Mouse (Mus musculus) neural tube, embryonic 13.5 days (tissue): ENCODE measurements around the gene Soga1. TPM values are rescaled to one million over a fixed set of nuclear protein-coding genes. Genes with fewer than 3 reads are reported as not detected.

Experiments
- ATAC-seq: fragments of 200-750 bp; cut with Nextera tagmentation; 2 replicates; pipeline ENCODE4 v1.8.0; 2017; ENCODE audit warnings: low read depth, mild to moderate bottlenecking, moderate TSS enrichment, moderate library complexity
- H3K27ac ChIP-seq: fragments of 300-500 bp; sonication (generic); replicated peaks from 2 replicates; pipeline ENCODE4 v1.5.1; 2015; ENCODE audit warnings: moderate library complexity, mild to moderate bottlenecking, inconsistent platforms
- H3K27me3 ChIP-seq: fragments of 300-500 bp; sonication (generic); 2 replicates; pipeline ENCODE4 v1.6.1; 2015; ENCODE audit warnings: mild to moderate bottlenecking, inconsistent platforms
- H3K36me3 ChIP-seq: fragments of 300-500 bp; sonication (generic); 2 replicates; pipeline ENCODE4 v1.6.1; 2015; ENCODE audit warnings: mild to moderate bottlenecking, inconsistent platforms
- H3K4me1 ChIP-seq: fragments of 300-500 bp; sonication (generic); replicated peaks from 2 replicates; pipeline ENCODE4 v1.6.1; 2015; ENCODE audit warnings: inconsistent platforms
- H3K4me2 ChIP-seq: fragments of 300-500 bp; sonication (generic); 2 replicates; pipeline ENCODE4 v1.6.1; 2015; ENCODE audit warnings: inconsistent platforms, mild to moderate bottlenecking, moderate library complexity
- H3K4me3 ChIP-seq: fragments of 300-500 bp; sonication (generic); 2 replicates; pipeline ENCODE4 v1.5.1; 2015; ENCODE audit warnings: mild to moderate bottlenecking, inconsistent platforms
- H3K9ac ChIP-seq: fragments of 300-500 bp; sonication (generic); 2 replicates; pipeline ENCODE4 v1.6.1; 2015; ENCODE audit warnings: moderate library complexity, mild to moderate bottlenecking, inconsistent platforms
- H3K9me3 ChIP-seq: fragments of 300-500 bp; sonication (generic); 2 replicates; pipeline ENCODE4 v1.6.1; 2016; ENCODE audit warnings: inconsistent platforms
- WGBS: fragments of 180-500 bp; shearing (Covaris S2); methylation state at CpG from one replicate; pipeline ENCODE4 v1.1.7; 2015; 5-methylcytosine and 5-hydroxymethylcytosine counted together
- polyA plus RNA-seq: library from polyadenylated mRNA; unstranded; fragments of >200 nt; fragmentation: Nextera tagmentation; extraction: Ambion mirVana; gene quantifications from 2 replicates; pipeline ENCODE4 v1.2.1, GENCODE M21; 2015

Soga1 gene
- polyA plus RNA-seq, 1 experiment from 2014 or later, result 5.9 TPM

GRCm38 (mm10) chr2:157069755-157070315 lies 9.2 kb downstream of the Soga1 start:
- peaks cover 13% of the 10 kb centered on the region; the same call in 1 of the 2 replicates for H3K36me3 ChIP-seq
- H3K27me3 ChIP-seq, result no peaks in the 10 kb centered on the region
- H3K9me3 ChIP-seq, result no peaks in the 10 kb centered on the region
- no peak overlapping the region for H3K4me3 ChIP-seq
- ATAC-seq, result no peak
- H3K9ac ChIP-seq, result peak overlapping the region; percentile 35; the same call in 1 of the 2 replicates
- peak overlapping the region; percentile 8; the same call in 1 of the 2 replicates for H3K4me2 ChIP-seq
- peak overlapping the region; percentile 83 for H3K27ac ChIP-seq
- 43% methylated on average over 3 of the region's 3 CpGs for WGBS
- peaks cover 97% of the 10 kb centered on the region for H3K4me1 ChIP-seq

- no peaks in the 10 kb centered on the region for H3K27me3 ChIP-seq
- H3K4me1 ChIP-seq, result peaks cover 97% of the 10 kb centered on the region
- no peak for ATAC-seq
- H3K4me2 ChIP-seq, result peak overlapping the region; percentile 8; the same call in 1 of the 2 replicates
- WGBS, result 58% methylated on average over 3 of the region's 3 CpGs
- peak overlapping the region; percentile 83 for H3K27ac ChIP-seq
- H3K9ac ChIP-seq, result peak overlapping the region; percentile 35; the same call in 1 of the 2 replicates
- peaks cover 13% of the 10 kb centered on the region; the same call in 1 of the 2 replicates for H3K36me3 ChIP-seq
- no peaks in the 10 kb centered on the region for H3K9me3 ChIP-seq
- H3K4me3 ChIP-seq, result no peak overlapping the region
Measured at GRCm38 (mm10) chr2:157069355-157069735, 9.7 kb downstream of the Soga1 start.

GRCm38 (mm10) chr2:157068701-157069354 lies 10.2 kb downstream of the Soga1 start:
- Histone ChIP-seq H3K4me2 (0 out of 2 replicates have a peak overlapping the region, but pooled peaks have one; percentile 8), H3K9ac (peak overlapping the region; percentile 35; the same call in 1 of the 2 replicates), H3K36me3 (peaks cover 13% of the 10 kb centered on the region; the same call in 1 of the 2 replicates), H3K27ac (peak overlapping the region; percentile 83), H3K9me3 (no peaks in the 10 kb centered on the region), H3K4me3 (no peak overlapping the region), H3K27me3 (no peaks in the 10 kb centered on the region), H3K4me1 (peaks cover 97% of the 10 kb centered on the region)
- ATAC-seq, result no peak
- WGBS, result 66% methylated on average over 14 of the region's 14 CpGs

GRCm38 (mm10) chr2:157066731-157067430 lies 12.2 kb downstream of the Soga1 start:
- WGBS, result 65% methylated on average over 7 of the region's 7 CpGs
- H3K36me3 ChIP-seq, result no peaks in the 10 kb centered on the region
- ATAC-seq, result no peak
- peaks cover 97% of the 10 kb centered on the region for H3K4me1 ChIP-seq
- H3K9me3 ChIP-seq, result no peaks in the 10 kb centered on the region
- no peak overlapping the region for H3K4me3 ChIP-seq
- H3K4me2 ChIP-seq, result no peak overlapping the region
- no peak overlapping the region for H3K27ac ChIP-seq
- H3K9ac ChIP-seq, result peak overlapping the region; percentile 3; the same call in 1 of the 2 replicates
- H3K27me3 ChIP-seq, result no peaks in the 10 kb centered on the region

- Histone ChIP-seq H3K27me3 (no peaks in the 10 kb centered on the region), H3K4me3 (no peak overlapping the region), H3K36me3 (peaks cover 6% of the 10 kb centered on the region; the same call in 1 of the 2 replicates), H3K9me3 (no peaks in the 10 kb centered on the region), H3K4me1 (peaks cover 92% of the 10 kb centered on the region), H3K27ac (no peak overlapping the region), H3K4me2 (no peak overlapping the region), H3K9ac (no peak overlapping the region)
- no peak for ATAC-seq
- 81% methylated on average over 7 of the region's 7 CpGs for WGBS
Measured at GRCm38 (mm10) chr2:157065879-157066226, 13.2 kb downstream of the Soga1 start.

- Histone ChIP-seq H3K36me3 (peaks cover 11% of the 10 kb centered on the region), H3K4me2 (no peak overlapping the region), H3K4me3 (no peak overlapping the region), H3K4me1 (peaks cover 89% of the 10 kb centered on the region), H3K9ac (peak overlapping the region; percentile 36; the same call in 1 of the 2 replicates), H3K27ac (peak overlapping the region; percentile 62; the same call in 1 of the 2 replicates), H3K27me3 (no peaks in the 10 kb centered on the region), H3K9me3 (no peaks in the 10 kb centered on the region)
- 76% methylated on average over 14 of the region's 14 CpGs for WGBS
- no peak for ATAC-seq
Measured at GRCm38 (mm10) chr2:157064978-157065878, 13.8 kb downstream of the Soga1 start.

- Histone ChIP-seq H3K4me2 (no peak overlapping the region), H3K9ac (peak overlapping the region; percentile 36; the same call in 1 of the 2 replicates), H3K27ac (peak overlapping the region; percentile 62; the same call in 1 of the 2 replicates), H3K9me3 (no peaks in the 10 kb centered on the region), H3K4me3 (no peak overlapping the region), H3K36me3 (peaks cover 21% of the 10 kb centered on the region), H3K27me3 (no peaks in the 10 kb centered on the region), H3K4me1 (peaks cover 88% of the 10 kb centered on the region)
- WGBS, result 46% methylated on average over 7 of the region's 7 CpGs
- peak; percentile 45; the same call in 1 of the 2 replicates for ATAC-seq
Measured at GRCm38 (mm10) chr2:157064136-157064535, 14.9 kb downstream of the Soga1 start.

- no peaks in the 10 kb centered on the region for H3K27me3 ChIP-seq
- H3K4me3 ChIP-seq, result no peak overlapping the region
- peaks cover 88% of the 10 kb centered on the region for H3K4me1 ChIP-seq
- H3K9me3 ChIP-seq, result no peaks in the 10 kb centered on the region
- H3K36me3 ChIP-seq, result peaks cover 23% of the 10 kb centered on the region
- no peak for ATAC-seq
- H3K4me2 ChIP-seq, result no peak overlapping the region
- 65% methylated on average over 4 of the region's 4 CpGs for WGBS
- H3K27ac ChIP-seq, result 0 out of 2 replicates have a peak overlapping the region, but pooled peaks have one; percentile 28
- H3K9ac ChIP-seq, result no peak overlapping the region
Measured at GRCm38 (mm10) chr2:157063241-157063700, 15.8 kb downstream of the Soga1 start.

- Histone ChIP-seq H3K9ac (no peak overlapping the region), H3K27me3 (no peaks in the 10 kb centered on the region), H3K9me3 (no peaks in the 10 kb centered on the region), H3K4me1 (peaks cover 78% of the 10 kb centered on the region), H3K4me2 (no peak overlapping the region), H3K27ac (no peak overlapping the region), H3K36me3 (peaks cover 38% of the 10 kb centered on the region), H3K4me3 (no peak overlapping the region)
- ATAC-seq, result no peak
- WGBS, result 82% methylated on average over 11 of the region's 11 CpGs
Measured at GRCm38 (mm10) chr2:157060557-157061305, 18.3 kb downstream of the Soga1 start.

- no peak overlapping the region for H3K9ac ChIP-seq
- no peak overlapping the region for H3K4me2 ChIP-seq
- WGBS, result 90% methylated on average over 14 of the region's 14 CpGs
- H3K9me3 ChIP-seq, result no peaks in the 10 kb centered on the region
- H3K27me3 ChIP-seq, result no peaks in the 10 kb centered on the region
- H3K4me3 ChIP-seq, result no peak overlapping the region
- peaks cover 78% of the 10 kb centered on the region for H3K4me1 ChIP-seq
- peaks cover 43% of the 10 kb centered on the region for H3K36me3 ChIP-seq
- no peak overlapping the region for H3K27ac ChIP-seq
- no peak for ATAC-seq
Measured at GRCm38 (mm10) chr2:157060037-157060436, 19.0 kb downstream of the Soga1 start.

GRCm38 (mm10) chr2:157059166-157059565 lies 19.9 kb downstream of the Soga1 start:
- ATAC-seq, result no peak
- H3K9me3 ChIP-seq, result no peaks in the 10 kb centered on the region
- peaks cover 50% of the 10 kb centered on the region for H3K36me3 ChIP-seq
- no peak overlapping the region for H3K4me3 ChIP-seq
- peaks cover 76% of the 10 kb centered on the region for H3K4me1 ChIP-seq
- peak overlapping the region; percentile 88 for H3K27ac ChIP-seq
- peak overlapping the region; percentile 57 for H3K9ac ChIP-seq
- H3K4me2 ChIP-seq, result peak overlapping the region; percentile 42
- H3K27me3 ChIP-seq, result no peaks in the 10 kb centered on the region
- WGBS, result 60% methylated on average over 8 of the region's 8 CpGs
